In genomic region chr11:46016061-46016460, GRCm38 (mm10) we compare ENCODE assay signal across 8 mouse cellular contexts. TPM values are rescaled to one million over a fixed set of nuclear protein-coding genes. Genes with fewer than 3 reads are reported as not detected.
A peak's percentile ranks its signal among the peaks of the same experiment; 100 is the strongest.
DNase-seq lines count a peak whose midpoint lies in the region; ATAC-seq and TF ChIP-seq lines count a peak whose summit lies in the region.

No protein-coding gene starts in this region.

- H3K4me1 ChIP-seq in liver, embryonic 12.5 days, result no peaks in the 10 kb centered on the region
- H3K4me1 ChIP-seq in heart, postnatal 0 days (ENCODE audit: control insufficient read depth, insufficient read depth), result no peaks in the 10 kb centered on the region
- no peaks in the 10 kb centered on the region for H3K4me1 ChIP-seq in midbrain, postnatal 0 days (ENCODE audit: insufficient read depth, low read length)

- TF ChIP-seq EP300 in heart, postnatal 0 days (IDR thresholded peaks at IDR 0.05; ENCODE audit: low read depth), result no peak

- 25% methylated on average over 6 of the region's 6 CpGs for WGBS in liver, embryonic 12.5 days (ENCODE audit: insufficient replicate concordance)
- 15% methylated on average over 6 of the region's 6 CpGs for WGBS in heart, postnatal 0 days
- WGBS in midbrain, postnatal 0 days, result 20% methylated on average over 6 of the region's 6 CpGs

- no peak overlapping the region for H3K27ac ChIP-seq in liver, embryonic 12.5 days
- H3K27ac ChIP-seq in heart, postnatal 0 days (ENCODE audit: low read depth), result no peak overlapping the region
- H3K27ac ChIP-seq in midbrain, postnatal 0 days (ENCODE audit: low read depth, low read length), result no peak overlapping the region

- H3K4me3 ChIP-seq in liver, embryonic 12.5 days, result no peak overlapping the region
- no peak overlapping the region for H3K4me3 ChIP-seq in heart, postnatal 0 days (ENCODE audit: low read depth, low read length)
- no peak overlapping the region for H3K4me3 ChIP-seq in midbrain, postnatal 0 days (ENCODE audit: low read depth, low read length)

- H3K36me3 ChIP-seq in liver, embryonic 12.5 days, result no peaks in the 10 kb centered on the region
- H3K36me3 ChIP-seq in heart, postnatal 0 days (replicated peaks; ENCODE audit: control insufficient read depth, insufficient read depth, low read length), result no peaks in the 10 kb centered on the region
- no peaks in the 10 kb centered on the region for H3K36me3 ChIP-seq in midbrain, postnatal 0 days (ENCODE audit: insufficient read depth, low read length)

- peak; percentile 82 for TF ChIP-seq CTCF in heart, postnatal 0 days (IDR thresholded peaks at IDR 0.05; ENCODE audit: low read depth)
- peak; percentile 88 for TF ChIP-seq CTCF in midbrain, postnatal 0 days (IDR thresholded peaks at IDR 0.05)

- no peak overlapping the region for H3K4me2 ChIP-seq in liver, embryonic 12.5 days
- no peak overlapping the region for H3K4me2 ChIP-seq in heart, postnatal 0 days (ENCODE audit: low read depth, low read length)
- no peak overlapping the region for H3K4me2 ChIP-seq in midbrain, postnatal 0 days (ENCODE audit: low read depth, low read length, poor library complexity, severe bottlenecking)

- peak; percentile 75 for DNase-seq in liver
- peak; percentile 10 for DNase-seq in adrenal gland, adult 8-10 months
- DNase-seq in embryo, embryonic 11.5 days (ENCODE audit: low read depth, low spot score), result peak; percentile 61
- DNase-seq in heart, postnatal 0 days (ENCODE audit: low spot score), result peak; percentile 71
- DNase-seq in left cerebral cortex, postnatal 36 days (ENCODE audit: low spot score in 2 of 2), result peak; percentile 60 to 69
- peak; percentile 86 for DNase-seq in midbrain, postnatal 0 days (ENCODE audit: low spot score)
- DNase-seq in thymus, postnatal 36 days, result peak; percentile 23 to 32

- no peak for ATAC-seq in liver, embryonic 12.5 days
- ATAC-seq in heart, postnatal 0 days (ENCODE audit: insufficient read depth, low read depth), result no peak
- ATAC-seq in midbrain, postnatal 0 days (ENCODE audit: low FRiP score), result no peak

- H3K9me3 ChIP-seq in liver, embryonic 12.5 days (replicated peaks), result no peaks in the 10 kb centered on the region
- no peaks in the 10 kb centered on the region for H3K9me3 ChIP-seq in heart, postnatal 0 days (replicated peaks; ENCODE audit: control insufficient read depth, low read length)
- H3K9me3 ChIP-seq in midbrain, postnatal 0 days (ENCODE audit: low read length), result no peaks in the 10 kb centered on the region

- no peaks in the 10 kb centered on the region; the same call in 1 of the 2 replicates for H3K27me3 ChIP-seq in liver, embryonic 12.5 days (replicated peaks)
- no peaks in the 10 kb centered on the region for H3K27me3 ChIP-seq in heart, postnatal 0 days (ENCODE audit: control insufficient read depth, insufficient read depth, low read length)
- no peaks in the 10 kb centered on the region for H3K27me3 ChIP-seq in midbrain, postnatal 0 days (ENCODE audit: insufficient read depth, low read length)

- H3K9ac ChIP-seq in liver, embryonic 12.5 days, result no peak overlapping the region
- no peak overlapping the region for H3K9ac ChIP-seq in heart, postnatal 0 days (replicated peaks; ENCODE audit: low read depth, low read length)
- H3K9ac ChIP-seq in midbrain, postnatal 0 days (replicated peaks; ENCODE audit: low read length, poor library complexity, severe bottlenecking), result no peak overlapping the region

- intact Hi-C loops in left cerebral cortex, postnatal 36 days (cut with DNase I), result no loop called here

RNA-seq across cellular contexts. Expression of gene Sox30, which starts 36.0 kb away (rescaled TPM):
- 0.06 TPM in 2 replicates for polyA plus RNA-seq in liver, embryonic 12.5 days (2016; fragmentation: Nextera tagmentation; extraction: Ambion mirVana)
- total RNA-seq in adrenal gland, adult 8-10 months (2022), result under 1 TPM in 2 of 4 experiments, not detected in 2; 0.10 to 0.23 TPM
- 1.3 TPM in 1 of 2 replicates, not detected in the other for total RNA-seq in heart, postnatal 0 days (2014; rRNA removed; ENCODE audit: low replicate concordance)
- polyA plus RNA-seq in heart, postnatal 0 days (2015; fragmentation: Nextera tagmentation; extraction: Ambion mirVana), result 0.10 and 0.22 TPM in 2 replicates
- total RNA-seq in left cerebral cortex, postnatal 36 days (2021), result under 1 TPM in 1 of 2 experiments, not detected in 1; 0.10 TPM
- total RNA-seq in midbrain, postnatal 0 days (2014; rRNA removed), result 0.16 and 0.47 TPM in 2 replicates
- polyA plus RNA-seq in midbrain, postnatal 0 days (2015; fragmentation: Nextera tagmentation; extraction: Ambion mirVana), result 0.06 and 0.07 TPM in 2 replicates

RNA-seq across cellular contexts. Expression of gene Gm12166, which starts 36.1 kb away (rescaled TPM):
- polyA plus RNA-seq in liver, embryonic 12.5 days (2016; fragmentation: Nextera tagmentation; extraction: Ambion mirVana), result 4.1 and 5.3 TPM in 2 replicates
- total RNA-seq in adrenal gland, adult 8-10 months (2022), result 1 to 10 TPM; 3.3 to 5.9 (median 4.4) TPM
- total RNA-seq in heart, postnatal 0 days (2014; rRNA removed; ENCODE audit: low replicate concordance), result 1.8 and 2.8 TPM in 2 replicates
- 3.6 and 3.9 TPM in 2 replicates for polyA plus RNA-seq in heart, postnatal 0 days (2015; fragmentation: Nextera tagmentation; extraction: Ambion mirVana)
- total RNA-seq in left cerebral cortex, postnatal 36 days (2021), result 1 to 10 TPM; 2.6 to 6.4 TPM
- total RNA-seq in midbrain, postnatal 0 days (2014; rRNA removed), result 8.7 and 12.1 TPM in 2 replicates
- polyA plus RNA-seq in midbrain, postnatal 0 days (2015; fragmentation: Nextera tagmentation; extraction: Ambion mirVana), result 8.3 and 8.9 TPM in 2 replicates

RNA-seq across cellular contexts. Expression of gene Adam19, which starts 39.7 kb away (rescaled TPM):
- 3.6 and 4.5 TPM in 2 replicates for polyA plus RNA-seq in liver, embryonic 12.5 days (2016; fragmentation: Nextera tagmentation; extraction: Ambion mirVana)
- 1 to 10 TPM; 1.7 to 5.9 (median 3.8) TPM for total RNA-seq in adrenal gland, adult 8-10 months (2022)
- total RNA-seq in heart, postnatal 0 days (2014; rRNA removed; ENCODE audit: low replicate concordance), result 59.8 and 67.9 TPM in 2 replicates
- 10.1 and 15.8 TPM in 2 replicates for polyA plus RNA-seq in heart, postnatal 0 days (2015; fragmentation: Nextera tagmentation; extraction: Ambion mirVana)
- total RNA-seq in left cerebral cortex, postnatal 36 days (2021), result 10 to 100 TPM; 16.8 to 20.9 TPM
- 16.8 and 16.9 TPM in 2 replicates for total RNA-seq in midbrain, postnatal 0 days (2014; rRNA removed)
- polyA plus RNA-seq in midbrain, postnatal 0 days (2015; fragmentation: Nextera tagmentation; extraction: Ambion mirVana), result 3.9 and 6.1 TPM in 2 replicates

Comparison
In these comparisons a context has a peak if more than half of its experiments do, and no peak if none do; other contexts are left out.
1. DNase-seq: peak in every context shown above with its lines; median percentile 86 in midbrain, postnatal 0 days; 75 in liver; 71 in heart, postnatal 0 days; 64 in left cerebral cortex, postnatal 36 days; 61 in embryo, embryonic 11.5 days; 28 in thymus, postnatal 36 days; 10 in adrenal gland, adult 8-10 months.